Mouse (Mus musculus): ENCODE results near the gene Icam1. TPM values are rescaled to one million over a fixed set of nuclear protein-coding genes. Genes with fewer than 3 reads are reported as not detected.
"Not testable (repeated sequence)": the region's sequence is repeated elsewhere in the genome, so short reads cannot be mapped to it uniquely, and the experiment has no call there.

Icam1 gene
- polyA plus RNA-seq, 1 experiment from 2014 or later, result 64.9 TPM

- DNase-seq (ENCODE audit: low spot score), result no peak
Measured at GRCm38 (mm10) chr9:20993165-20993898, 22.5 kb upstream of the Icam1 start.

GRCm38 (mm10) chr9:20995069-20995468 is 20.7 kb upstream of the Icam1 start:
- no peak for DNase-seq (ENCODE audit: low spot score)

- DNase-seq (ENCODE audit: low spot score), result no peak
Measured at GRCm38 (mm10) chr9:20997065-20997464, 18.7 kb upstream of the Icam1 start.

DNA sequence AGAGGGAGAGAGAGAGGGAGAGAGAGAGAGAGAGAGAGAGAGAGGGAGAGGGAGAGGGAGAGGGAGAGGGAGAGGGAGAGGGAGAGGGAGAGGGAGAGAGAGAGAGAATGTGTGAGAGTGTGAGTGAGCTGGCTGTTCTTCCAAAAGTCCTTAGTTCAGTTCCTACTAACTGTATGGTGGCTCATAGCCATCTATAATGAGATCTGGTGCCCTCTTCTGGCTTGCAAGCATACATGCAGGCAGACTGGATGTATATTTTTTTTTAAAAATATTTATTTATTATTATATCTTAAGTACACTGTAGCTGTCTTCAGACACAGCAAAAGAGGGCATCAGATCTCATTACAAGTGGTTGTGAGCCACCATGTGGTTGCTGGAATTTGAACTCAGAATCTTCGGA is 17.4 kb upstream of the Icam1 start:
- DNase-seq (ENCODE audit: low spot score), result peak; percentile 33

DNA sequence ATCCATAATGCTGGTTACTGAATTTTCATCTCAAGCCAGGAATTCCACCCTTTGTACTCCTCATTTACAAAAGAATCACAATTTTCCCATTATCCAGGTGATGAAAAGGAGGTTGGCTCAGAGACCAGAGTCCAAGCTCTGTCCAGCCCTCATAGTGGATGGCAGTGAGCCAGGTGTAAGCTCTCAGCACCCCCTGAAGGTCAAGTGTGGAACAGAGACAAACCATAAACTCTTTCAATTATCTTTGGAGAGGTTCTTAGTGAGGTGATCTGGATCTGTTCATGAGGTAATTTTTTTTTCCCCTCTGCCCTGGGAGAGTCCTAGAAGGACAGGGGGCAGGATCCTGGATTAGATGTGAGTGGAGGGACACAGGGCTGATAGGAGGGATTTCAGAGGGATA is 15.0 kb upstream of the Icam1 start:
- DNase-seq (ENCODE audit: low spot score), result no peak

DNA sequence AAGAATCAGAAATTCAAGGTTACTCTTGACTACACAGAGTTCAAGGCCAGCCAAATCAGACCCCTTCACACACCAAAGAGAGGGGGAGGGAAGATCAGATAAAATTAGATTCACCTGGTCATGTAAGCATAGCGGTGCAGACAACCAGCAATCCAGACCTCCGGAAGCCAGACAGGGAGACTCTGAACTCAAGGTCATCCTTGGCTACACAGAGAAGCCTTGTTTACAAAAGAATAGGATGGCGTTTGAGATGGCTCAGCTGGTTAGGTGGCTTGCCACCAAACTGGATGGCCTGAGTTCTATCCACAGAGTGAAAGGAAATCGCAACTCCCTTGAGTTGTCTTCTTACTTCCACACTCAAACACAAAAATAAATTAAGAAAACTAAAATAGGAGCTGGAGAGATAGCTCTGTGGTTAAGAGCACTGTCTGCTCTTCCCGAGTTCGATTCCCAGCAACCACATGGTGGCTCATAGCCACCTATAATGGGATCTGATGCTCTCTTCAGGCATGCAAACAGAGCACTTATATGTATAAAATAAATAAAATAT is 14.1 kb upstream of the Icam1 start:
- no peak for DNase-seq (ENCODE audit: low spot score)

DNA sequence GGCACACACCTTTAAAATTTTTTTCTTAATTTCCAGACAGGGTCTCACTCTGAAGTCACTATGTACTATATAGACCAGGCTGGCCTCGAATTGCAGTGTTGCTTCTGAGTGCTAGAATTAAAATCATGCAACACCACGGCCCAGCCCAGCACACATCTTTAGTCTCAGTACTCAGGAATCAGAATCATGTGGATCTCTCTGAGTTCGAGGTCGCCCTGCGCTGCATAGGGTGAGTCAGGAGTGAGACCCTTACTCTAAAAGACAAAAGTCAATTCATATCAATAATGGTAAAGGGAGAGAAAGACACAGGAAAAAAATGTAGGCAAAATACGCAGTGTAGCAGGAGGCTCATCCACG is 13.5 kb upstream of the Icam1 start:
- no peak for DNase-seq (ENCODE audit: low spot score)

- peak; percentile 89 for DNase-seq (ENCODE audit: low spot score)
Measured at GRCm38 (mm10) chr9:21002627-21003551, 12.9 kb upstream of the Icam1 start, which contains the start of gene Mrpl4. TSS of gene Mrpl4 (plus strand) at chr9:21002738.

- no peak for DNase-seq (ENCODE audit: low spot score)
Measured at GRCm38 (mm10) chr9:21007313-21007952, 8.4 kb upstream of the Icam1 start.

GRCm38 (mm10) chr9:21008007-21008406 is 7.8 kb upstream of the Icam1 start:
- DNase-seq (ENCODE audit: low spot score), result no peak

- DNase-seq (ENCODE audit: low spot score), result no peak
Measured at GRCm38 (mm10) chr9:21010362-21010761, 5.4 kb upstream of the Icam1 start.

DNA sequence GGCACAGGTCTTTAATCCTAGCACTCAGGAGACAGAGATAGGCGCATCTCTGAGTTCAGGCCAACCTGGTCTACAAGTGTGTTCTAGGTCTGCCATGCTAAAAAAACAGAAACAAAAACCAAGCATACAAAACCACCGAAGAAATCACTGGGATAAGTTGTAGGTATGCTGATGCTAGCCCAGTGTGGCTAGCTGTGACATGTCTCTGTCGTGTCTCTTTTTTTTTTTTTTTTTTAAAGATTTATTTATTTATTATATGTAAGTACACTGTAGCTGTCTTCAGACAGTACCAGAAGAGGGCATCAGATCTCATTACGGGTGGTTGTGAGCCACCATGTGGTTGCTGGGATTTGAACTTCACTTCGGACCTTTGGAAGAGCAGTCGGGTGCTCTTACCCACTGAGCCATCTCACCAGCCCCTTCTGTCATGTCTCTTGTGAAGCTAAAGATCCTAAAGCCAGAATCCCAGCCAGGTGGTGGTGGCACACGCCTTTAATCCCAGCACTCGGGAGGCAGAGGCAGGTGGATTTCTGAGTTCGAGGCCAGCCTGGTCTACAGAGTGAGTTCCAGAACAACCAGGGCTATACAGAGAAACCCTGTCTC is 4.7 kb upstream of the Icam1 start:
- DNase-seq (ENCODE audit: low spot score), result not testable (repeated sequence)

GRCm38 (mm10) chr9:21011846-21012312 is 3.9 kb upstream of the Icam1 start:
- DNase-seq (ENCODE audit: low spot score), result no peak

GRCm38 (mm10) chr9:21012368-21012767 is 3.4 kb upstream of the Icam1 start:
- no peak for DNase-seq (ENCODE audit: low spot score)

- DNase-seq (ENCODE audit: low spot score), result peak; percentile 59
Measured at GRCm38 (mm10) chr9:21014691-21015570, 854 bp upstream of the Icam1 start.

DNA sequence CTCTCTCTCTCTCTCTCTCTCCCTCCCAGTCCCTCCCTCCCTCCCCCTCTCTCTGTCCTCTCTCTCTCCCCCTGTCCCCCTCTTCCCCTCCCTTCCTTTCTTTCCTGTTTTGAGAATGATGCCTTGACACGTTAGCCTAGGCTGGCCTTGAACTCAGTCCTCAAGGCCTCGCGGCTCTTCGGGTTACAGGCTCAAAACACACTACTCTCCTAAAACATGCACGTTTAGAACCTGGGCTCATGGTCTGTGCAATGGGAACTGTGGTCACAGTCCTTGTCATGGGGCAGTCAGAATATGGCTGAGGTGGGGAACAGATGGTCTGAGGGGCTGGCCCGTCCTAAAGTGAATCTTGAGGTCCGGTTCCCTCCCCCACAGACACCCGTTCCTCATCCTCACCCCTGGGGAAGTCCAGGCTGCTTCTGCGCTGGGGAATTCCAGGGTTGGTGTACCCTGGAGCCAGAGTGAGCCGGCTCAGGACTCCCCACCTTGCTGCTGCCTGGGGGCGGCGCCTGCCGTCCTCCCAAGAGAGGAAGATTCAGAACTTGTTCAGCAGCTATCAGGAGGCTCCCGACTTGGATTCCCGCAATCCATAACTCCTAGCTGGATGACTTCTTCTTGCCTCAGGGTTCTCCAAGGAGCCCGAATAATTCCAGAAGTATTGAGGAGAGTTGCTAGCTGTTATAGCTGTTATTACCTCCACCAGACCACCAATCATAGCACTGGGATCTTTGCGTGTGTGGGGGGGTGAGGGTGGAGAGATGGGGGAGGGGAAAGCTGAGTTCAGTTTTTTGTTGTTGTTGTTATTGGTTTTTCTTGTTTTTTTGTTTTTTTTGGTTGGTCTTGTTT is 769 bp downstream of the Icam1 start:
- DNase-seq (ENCODE audit: low spot score), result no peak

DNA sequence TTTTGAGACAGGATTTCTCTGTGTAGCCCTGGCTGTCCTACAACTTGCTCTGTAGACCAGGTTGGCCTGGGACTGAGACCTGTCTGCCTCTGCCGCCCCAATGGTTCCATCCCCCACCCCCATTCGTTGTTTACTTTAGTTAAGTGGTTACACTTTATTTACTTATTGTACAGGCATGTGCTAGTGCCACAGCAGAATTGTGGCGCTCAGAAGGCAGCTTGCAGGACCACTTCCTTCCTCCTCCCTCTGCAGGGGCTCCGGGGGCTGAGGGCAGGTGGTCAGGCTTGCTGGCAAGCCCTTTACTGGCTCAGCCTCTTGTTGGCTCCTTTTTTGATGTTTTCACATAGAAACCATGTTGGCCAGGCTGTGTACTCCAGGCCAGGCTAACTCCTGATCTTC is 1.4 kb downstream of the Icam1 start:
- DNase-seq (ENCODE audit: low spot score), result no peak

DNA sequence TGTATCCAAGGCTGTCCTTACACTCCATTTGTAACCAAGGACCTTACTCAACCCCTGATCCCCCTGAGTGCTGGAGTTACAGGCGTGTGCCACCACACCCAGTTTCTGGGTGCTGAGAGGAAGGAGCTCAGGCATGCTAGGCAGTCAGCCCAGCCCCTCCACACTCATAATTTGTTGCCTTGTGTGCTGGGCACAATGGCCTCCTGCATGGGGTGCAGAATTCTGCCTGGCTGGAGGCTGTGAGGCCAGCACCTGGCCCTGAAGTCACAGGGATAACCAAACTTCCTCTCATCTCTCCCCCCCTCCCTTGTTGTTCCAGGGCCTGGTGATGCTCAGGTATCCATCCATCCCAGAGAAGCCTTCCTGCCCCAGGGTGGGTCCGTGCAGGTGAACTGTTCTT is 2.8 kb downstream of the Icam1 start:
- no peak for DNase-seq (ENCODE audit: low spot score)

- DNase-seq (ENCODE audit: low spot score), result no peak
Measured at GRCm38 (mm10) chr9:21021363-21021762, 5.6 kb downstream of the Icam1 start.
